Mouse (Mus musculus): ENCODE data around the gene Syne1.

Syne1 gene

DNA sequence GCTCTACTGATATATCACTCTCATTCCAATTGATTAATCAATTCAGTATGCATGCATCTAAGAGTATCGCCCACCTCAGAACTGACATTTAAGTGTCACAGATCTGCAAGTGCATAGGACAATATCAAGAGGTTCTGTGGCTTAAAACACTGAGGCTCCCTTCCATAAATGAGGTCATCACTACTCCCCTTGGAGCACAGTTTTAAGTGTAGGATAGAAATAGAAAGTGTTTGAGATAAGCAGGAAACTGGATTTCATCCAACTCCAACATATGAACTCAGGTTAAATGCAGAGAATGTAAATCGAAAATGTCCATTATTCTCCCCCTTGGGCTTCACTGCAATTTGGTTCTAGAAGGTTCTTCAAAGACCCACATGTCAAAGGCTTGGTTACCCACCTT lies 492.4 kb downstream of the Syne1 start:
- no peak for DNase-seq (ENCODE audit: low spot score)

GRCm38 (mm10) chr10:5057661-5058060 lies 493.6 kb downstream of the Syne1 start:
- no peak for DNase-seq (ENCODE audit: low spot score)

DNA sequence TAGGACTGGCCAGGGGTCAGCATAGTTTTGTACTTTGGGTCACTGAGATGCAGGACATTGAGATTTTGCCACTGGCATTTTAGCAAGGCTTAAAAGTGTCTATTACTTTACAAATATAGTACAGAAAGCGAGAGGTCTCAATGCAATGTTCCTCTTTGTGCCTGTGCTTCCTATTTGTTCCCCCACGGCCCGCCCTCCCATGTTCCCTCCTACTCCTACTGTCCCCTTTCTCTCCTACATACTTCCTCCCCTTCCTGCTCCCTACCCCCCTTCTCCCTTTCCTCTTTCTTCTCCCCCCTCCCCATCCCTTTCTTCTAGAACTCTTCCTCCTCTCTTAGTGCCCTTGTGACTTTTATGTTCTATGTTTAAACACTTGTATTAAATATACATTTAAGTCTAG lies 494.3 kb downstream of the Syne1 start:
- DNase-seq (ENCODE audit: low spot score), result no peak

DNA sequence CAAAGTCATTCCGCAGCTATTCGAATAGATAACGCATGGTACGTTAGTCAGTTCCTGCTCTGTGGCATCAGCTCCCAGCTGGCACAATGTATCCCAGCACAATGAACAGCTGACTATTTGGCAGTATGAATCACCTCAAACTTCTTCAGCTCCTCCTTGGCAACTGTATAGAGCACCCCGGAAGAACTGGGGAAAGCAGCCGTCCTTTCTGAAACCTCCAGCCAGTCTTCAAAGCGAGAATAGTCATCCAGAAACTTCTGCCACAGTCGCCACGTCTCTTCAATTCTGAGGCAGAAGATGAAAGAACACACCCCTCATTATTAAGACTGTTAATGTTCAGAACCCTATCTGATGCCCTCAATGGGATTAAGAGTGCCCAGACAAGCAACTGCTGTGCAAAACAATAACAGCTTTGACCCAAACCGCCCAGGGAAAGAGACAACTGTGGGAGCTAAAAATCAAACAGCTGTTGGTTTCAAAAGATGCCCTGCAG lies 495.0 kb downstream of the Syne1 start:
- DNase-seq (ENCODE audit: low spot score), result no peak

- DNase-seq (ENCODE audit: low spot score), result no peak
Observed at GRCm38 (mm10) chr10:5045671-5046070, 505.6 kb downstream of the Syne1 start.

DNA sequence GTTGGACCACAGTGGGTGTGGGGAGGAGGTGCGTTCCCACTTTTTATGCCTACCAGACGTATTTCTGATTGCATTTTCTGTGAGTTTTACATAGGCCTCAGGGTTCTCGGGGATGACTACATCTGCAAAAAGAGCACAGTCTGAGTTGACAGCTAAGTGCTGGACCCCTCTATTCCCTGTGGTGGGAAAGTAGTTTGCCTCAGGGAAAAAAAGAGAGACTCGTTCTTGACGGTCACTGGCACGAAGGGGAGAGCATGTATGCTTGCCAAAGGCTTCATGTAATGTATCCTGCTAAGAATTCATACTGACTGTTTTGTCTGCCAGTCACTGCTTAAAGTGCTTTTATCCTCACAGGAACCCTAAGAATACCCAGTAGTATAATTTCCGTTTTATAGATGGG lies 506.1 kb downstream of the Syne1 start:
- no peak for DNase-seq (ENCODE audit: low spot score)

DNA sequence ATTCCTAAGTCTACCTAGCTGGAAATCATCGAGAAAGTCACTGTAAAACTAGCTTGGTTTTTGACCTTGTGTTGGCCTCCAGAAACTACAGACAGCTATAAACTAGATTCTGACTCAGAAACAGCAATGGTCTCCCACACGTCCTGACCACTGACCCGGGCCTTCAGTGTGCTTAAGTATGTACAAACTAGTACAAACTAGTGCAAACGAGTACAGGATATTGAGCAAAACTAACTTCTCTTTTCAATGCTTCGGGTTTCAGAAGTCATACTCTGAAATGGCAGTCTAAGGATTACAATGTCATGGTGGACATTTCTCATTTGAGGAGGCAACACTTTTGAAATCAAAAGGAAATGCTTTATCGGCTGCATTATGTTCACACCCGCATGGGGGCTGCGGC lies 506.8 kb downstream of the Syne1 start:
- no peak for DNase-seq (ENCODE audit: low spot score)

DNA sequence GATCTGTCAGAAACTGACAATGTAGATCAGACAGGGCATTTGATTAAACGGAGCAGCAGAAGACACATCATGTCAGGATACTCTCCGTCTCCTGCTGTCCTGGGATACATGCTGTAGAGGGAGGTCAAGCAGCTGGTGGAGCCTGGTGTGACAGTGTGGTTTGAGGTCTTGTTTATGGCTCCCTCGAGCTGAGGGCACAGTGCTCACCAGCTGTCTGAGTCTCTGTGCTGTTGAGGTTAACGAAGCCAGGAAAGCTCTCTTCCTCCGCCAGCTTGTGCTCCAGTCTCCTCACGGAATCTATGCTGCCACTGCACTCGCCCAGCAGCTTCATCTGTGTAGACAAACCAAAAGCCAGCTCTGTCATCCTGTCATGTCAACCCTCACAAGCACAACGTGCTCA lies 510.0 kb downstream of the Syne1 start:
- no peak for DNase-seq (ENCODE audit: low spot score)

GRCm38 (mm10) chr10:5032192-5033048 lies 518.9 kb downstream of the Syne1 start:
- no peak for DNase-seq (ENCODE audit: low spot score)

GRCm38 (mm10) chr10:5029883-5030282 lies 521.4 kb downstream of the Syne1 start:
- DNase-seq (ENCODE audit: low spot score), result no peak

GRCm38 (mm10) chr10:5029161-5029560 lies 522.1 kb downstream of the Syne1 start:
- DNase-seq (ENCODE audit: low spot score), result no peak

- no peak for DNase-seq (ENCODE audit: low spot score)
Observed at GRCm38 (mm10) chr10:5028301-5028700, 523.0 kb downstream of the Syne1 start.

DNA sequence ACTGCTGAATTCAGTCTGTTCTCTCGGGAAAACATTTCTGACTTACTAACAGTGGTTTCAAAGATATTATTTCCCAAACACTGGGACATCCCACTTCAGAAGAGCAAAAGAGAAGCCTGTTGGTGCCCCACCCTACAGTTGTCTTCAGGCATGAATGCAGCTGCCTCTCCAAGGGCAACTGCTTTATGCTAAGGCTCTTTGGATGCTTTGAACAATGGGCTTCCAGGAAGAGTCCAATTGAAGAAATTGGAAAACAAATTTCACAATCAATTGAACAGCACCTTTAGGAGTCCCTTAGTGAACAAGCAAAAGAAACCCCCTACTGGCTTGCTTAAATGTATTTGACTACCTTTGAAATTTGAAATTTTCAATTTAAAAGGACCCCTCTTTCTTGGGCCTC lies 524.1 kb downstream of the Syne1 start:
- no peak for DNase-seq (ENCODE audit: low spot score)

GRCm38 (mm10) chr10:5025906-5026305 lies 525.4 kb downstream of the Syne1 start:
- DNase-seq (ENCODE audit: low spot score), result no peak

GRCm38 (mm10) chr10:5017148-5017547 lies 534.1 kb downstream of the Syne1 start:
- no peak for DNase-seq (ENCODE audit: low spot score)

- no peak for DNase-seq (ENCODE audit: low spot score)
Observed at GRCm38 (mm10) chr10:5014976-5015375, 536.3 kb downstream of the Syne1 start.

DNA sequence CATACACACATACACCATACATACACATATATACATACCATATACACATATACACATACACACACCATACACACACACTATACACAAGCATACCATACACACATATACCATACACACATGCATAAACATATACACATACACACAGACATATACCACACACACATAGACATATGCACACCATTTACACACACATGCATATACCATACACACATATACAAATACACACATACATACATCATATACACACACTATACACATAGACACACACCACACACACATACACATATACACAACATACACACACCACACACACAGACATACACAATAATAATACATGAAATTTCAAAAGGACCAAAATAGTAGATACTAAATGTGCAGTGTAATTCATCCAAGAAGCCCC lies 539.3 kb downstream of the Syne1 start:
- no peak for DNase-seq (ENCODE audit: low spot score)

DNA sequence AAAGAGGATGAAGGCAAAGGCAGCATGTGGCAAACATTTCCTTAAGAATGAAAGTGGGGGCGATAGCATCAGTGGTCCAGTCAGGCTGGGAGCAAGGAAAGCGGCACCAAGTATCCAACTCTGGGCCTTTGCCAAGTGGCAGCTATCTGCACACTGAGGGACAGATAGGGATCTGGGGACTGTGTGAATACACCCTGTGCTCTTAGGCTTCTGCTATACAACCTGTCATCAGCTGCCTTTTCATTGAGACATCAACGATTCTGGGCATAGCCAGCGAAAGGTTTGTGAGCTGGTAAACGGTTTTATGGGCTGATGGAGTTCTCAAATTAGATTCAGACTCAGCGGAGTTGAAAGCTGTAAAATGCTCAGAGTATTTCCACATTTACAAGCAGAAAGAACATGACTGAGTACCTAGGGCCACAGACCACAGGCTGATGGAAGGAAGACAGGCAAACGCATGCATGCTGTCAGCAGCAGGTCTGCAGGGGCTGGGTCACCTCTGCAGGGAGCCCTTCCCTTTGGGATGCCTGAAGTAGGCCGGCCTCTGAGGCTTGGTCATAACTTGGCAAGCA lies 542.4 kb downstream of the Syne1 start:
- DNase-seq (ENCODE audit: low spot score), result no peak

GRCm38 (mm10) chr10:4996592-4996991 lies 554.7 kb downstream of the Syne1 start:
- DNase-seq (ENCODE audit: low spot score), result no peak

DNA sequence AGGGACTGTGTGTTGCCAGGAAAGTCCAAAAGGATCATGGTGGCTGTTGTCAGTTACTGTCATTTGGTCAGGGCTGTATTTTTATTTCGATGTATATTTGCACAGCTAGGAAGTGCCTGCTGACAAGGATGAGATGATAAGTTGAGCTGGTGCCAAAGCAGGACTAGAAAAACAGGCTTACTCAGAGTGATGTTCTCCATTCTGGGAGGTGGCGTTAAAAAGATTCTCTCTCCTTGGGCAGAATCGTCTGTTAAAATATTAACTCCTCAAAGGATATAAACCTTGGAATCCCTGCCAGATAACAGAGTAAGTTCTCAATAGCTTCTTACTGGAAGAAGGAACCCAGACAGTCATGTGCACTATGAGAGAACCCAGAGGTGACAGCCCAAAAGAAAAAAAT lies 557.5 kb downstream of the Syne1 start:
- no peak for DNase-seq (ENCODE audit: low spot score)

DNA sequence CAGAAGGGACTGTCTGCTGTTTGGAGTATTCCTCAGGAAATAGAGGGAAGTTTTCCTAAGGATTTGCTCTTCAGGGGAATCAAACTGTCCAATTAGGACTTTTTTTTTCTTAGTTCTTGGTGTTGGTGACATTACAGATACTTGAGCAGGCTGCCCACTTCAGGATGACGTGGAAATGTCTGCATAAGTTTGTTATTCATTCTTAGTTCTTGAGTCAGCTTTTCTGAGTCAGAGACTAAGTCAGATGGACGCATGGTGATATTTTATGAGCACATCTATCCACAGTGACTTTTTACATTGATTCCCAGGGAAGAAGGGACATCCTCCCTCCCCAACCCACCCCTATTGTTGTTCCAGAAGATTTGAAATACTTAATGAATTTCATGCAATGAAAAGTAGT lies 567.4 kb downstream of the Syne1 start:
- DNase-seq (ENCODE audit: low spot score), result no peak

GRCm38 (mm10) chr10:4977374-4977773 lies 573.9 kb downstream of the Syne1 start:
- no peak for DNase-seq (ENCODE audit: low spot score)

- no peak for DNase-seq (ENCODE audit: low spot score)
Observed at GRCm38 (mm10) chr10:4976557-4976956, 574.7 kb downstream of the Syne1 start.

GRCm38 (mm10) chr10:4974246-4974645 lies 577.0 kb downstream of the Syne1 start:
- DNase-seq (ENCODE audit: low spot score), result no peak

All from adipocyte (in vitro differentiated cells).